Mouse (Mus musculus): ENCODE results near the gene Stard9.

DNA sequence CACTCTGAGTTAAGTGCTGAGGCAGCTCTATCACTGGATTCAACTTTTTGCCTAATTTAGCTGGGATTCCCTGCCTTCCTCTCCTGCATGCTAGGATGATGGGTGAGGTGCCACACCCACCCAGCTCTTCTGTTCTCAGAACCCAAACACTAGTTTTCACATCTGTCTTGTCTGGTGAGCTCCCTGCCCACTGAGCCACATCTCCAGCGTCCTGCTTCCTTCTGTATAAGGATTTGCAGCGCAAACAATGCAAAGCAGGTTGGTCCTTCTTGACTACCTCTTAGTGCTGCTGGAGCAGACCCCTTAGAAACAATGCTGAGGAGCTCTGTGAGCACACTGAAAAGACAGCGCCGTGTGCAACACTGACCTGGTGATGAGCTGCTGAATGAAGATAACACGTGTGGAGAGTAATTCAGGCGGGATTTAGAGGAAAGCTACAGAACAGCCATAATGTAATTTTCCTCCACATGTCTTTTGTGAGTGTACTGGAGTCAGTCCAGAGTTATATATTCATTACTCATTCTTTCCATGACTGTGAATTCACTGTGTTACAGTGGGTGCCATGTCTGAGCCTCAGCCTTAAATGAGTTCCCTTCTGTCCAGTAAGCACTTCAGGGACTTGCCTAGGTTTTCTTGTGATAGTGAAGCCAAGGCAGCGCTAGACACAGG is 23.5 kb downstream of the Stard9 start:
- TF ChIP-seq CTCF (conservative IDR thresholded peaks at IDR 0.05; ENCODE audit: low read length): no peak
- no peak for TF ChIP-seq NANOG (IDR thresholded peaks at IDR 0.05; ENCODE audit: borderline replicate concordance, low read length)
